Mouse (Mus musculus): ENCODE data around the gene Fgfr4.

GRCm38 (mm10) chr13:55107694-55108093 is 44.7 kb upstream of the Fgfr4 start:
- TF ChIP-seq MYOG (IDR thresholded peaks at IDR 0.05; ENCODE audit: control insufficient read depth, extremely low read depth, insufficient read length) = no peak
- peak; percentile 89 for TF ChIP-seq MYOD1 (IDR thresholded peaks at IDR 0.05; ENCODE audit: control insufficient read depth, insufficient read length, low read depth)

All from C2C12 (cell line).